Mouse (Mus musculus): ENCODE results near the gene Rnf103.

DNA sequence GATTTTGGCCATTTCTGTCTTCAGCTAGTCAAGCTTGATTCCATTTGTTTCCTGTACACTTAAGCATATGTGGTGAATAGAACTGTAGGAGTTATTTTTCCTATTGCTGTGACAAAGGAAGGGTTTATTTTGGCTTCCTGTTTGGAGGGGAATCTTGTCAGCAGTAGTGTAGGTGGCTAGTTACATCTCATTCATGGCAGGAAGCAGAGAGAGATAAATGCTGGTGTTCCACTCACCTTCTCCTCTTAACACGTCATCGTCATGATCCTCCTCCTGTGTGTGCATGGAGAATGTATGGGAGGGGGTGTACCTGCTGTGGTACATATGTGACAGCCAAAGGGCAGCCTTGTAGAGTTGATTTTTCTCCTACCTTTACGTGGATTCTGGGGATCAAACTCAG is 6.9 kb downstream of the Rnf103 start:
- TF ChIP-seq CTCF (IDR thresholded peaks at IDR 0.05) (no peak), EP300 (IDR thresholded peaks at IDR 0.05; ENCODE audit: insufficient read depth, low read depth, low read length) (no peak)

Data from heart, adult 2 months (tissue).